Mouse (Mus musculus) G1E (cell line): Measurements from ENCODE around the gene Bcl11b.

Experiments
- CTCF ChIP-seq: IDR thresholded peaks from 2 replicates; pipeline ENCODE4 v1.5.1; 2012; ENCODE audit warnings: low read depth, low read length, inconsistent platforms, mixed read lengths
- GATA1 ChIP-seq: IDR thresholded peaks from 2 replicates; pipeline ENCODE4 v1.6.1; 2012; ENCODE audit warnings: borderline replicate concordance, low read length, inconsistent platforms, mixed read lengths
- GATA2 ChIP-seq: IDR thresholded peaks from 2 replicates; pipeline ENCODE4 v1.6.1; 2012; ENCODE audit warnings: low read depth, low read length, inconsistent platforms, borderline replicate concordance
- POLR2AphosphoS5 ChIP-seq: IDR thresholded peaks from 2 replicates; pipeline ENCODE4 v1.6.1; 2012; ENCODE audit warnings: low read depth, low read length, inconsistent platforms; ENCODE audit not compliant: insufficient replicate concordance
- TAL1 ChIP-seq: conservative IDR thresholded peaks from 2 replicates; pipeline ENCODE4 v1.6.1; 2012; ENCODE audit warnings: low read depth, low read length, inconsistent platforms, mixed read lengths

GRCm38 (mm10) chr12:107888049-107888448, 115.4 kb downstream of the Bcl11b start:
- TF ChIP-seq CTCF (no peak), GATA2 (no peak), TAL1 (no peak), POLR2AphosphoS5 (no peak), GATA1 (no peak)
